Mouse (Mus musculus): Measurements from ENCODE around the gene Neu3.

DNA sequence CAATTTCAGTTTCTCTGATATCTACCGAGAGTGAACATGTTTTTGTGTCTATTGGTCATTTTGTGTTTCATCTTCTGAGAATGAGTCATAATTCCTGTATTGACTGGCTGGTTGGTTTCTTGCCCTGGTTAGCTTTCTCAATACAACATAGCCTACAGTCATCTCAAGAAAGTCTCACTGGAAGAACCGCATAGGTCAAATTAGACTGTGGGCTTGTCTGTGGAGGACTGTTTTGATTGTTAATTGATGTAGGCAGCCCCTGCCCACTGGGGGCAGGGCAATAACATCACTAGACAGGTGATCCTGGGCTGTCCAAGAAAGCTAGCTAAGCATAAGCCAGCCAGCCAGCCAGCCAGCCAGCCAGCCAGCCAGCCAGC lies 5.6 kb upstream of the Neu3 start:
- TF ChIP-seq CTCF (IDR thresholded peaks at IDR 0.05; ENCODE audit: low read depth, low read length): no peak
- no peak for TF ChIP-seq POLR2A (IDR thresholded peaks at IDR 0.05; ENCODE audit: extremely low read depth, insufficient read depth, low read length)

All from liver, adult 2 months (tissue).